Mouse (Mus musculus) large intestine, adult 2 months (tissue): Measurements from ENCODE around the gene Llgl2. TPM values are rescaled to one million over a fixed set of nuclear protein-coding genes. Genes with fewer than 3 reads are reported as not detected.

Source experiments
- DNase-seq: peaks from one replicate; pipeline ENCODE4 v3.0.0-alpha.2; 2012; ENCODE audit warnings: low read depth, low spot score
- WGBS: fragments of 180-500 bp; shearing (Covaris S2); methylation state at CpG from one replicate; pipeline ENCODE4 v1.1.7; 2018; 5-methylcytosine and 5-hydroxymethylcytosine counted together
- polyA plus RNA-seq: library from polyadenylated mRNA; depleted of rRNA; stranded (reverse); fragments of >200 nt; gene quantifications from 2 replicates; pipeline ENCODE4 v1.2.3, GENCODE M21; 2012; rRNA removed

The Llgl2 gene
- polyA plus RNA-seq, 1 experiment: 191 TPM

DNA sequence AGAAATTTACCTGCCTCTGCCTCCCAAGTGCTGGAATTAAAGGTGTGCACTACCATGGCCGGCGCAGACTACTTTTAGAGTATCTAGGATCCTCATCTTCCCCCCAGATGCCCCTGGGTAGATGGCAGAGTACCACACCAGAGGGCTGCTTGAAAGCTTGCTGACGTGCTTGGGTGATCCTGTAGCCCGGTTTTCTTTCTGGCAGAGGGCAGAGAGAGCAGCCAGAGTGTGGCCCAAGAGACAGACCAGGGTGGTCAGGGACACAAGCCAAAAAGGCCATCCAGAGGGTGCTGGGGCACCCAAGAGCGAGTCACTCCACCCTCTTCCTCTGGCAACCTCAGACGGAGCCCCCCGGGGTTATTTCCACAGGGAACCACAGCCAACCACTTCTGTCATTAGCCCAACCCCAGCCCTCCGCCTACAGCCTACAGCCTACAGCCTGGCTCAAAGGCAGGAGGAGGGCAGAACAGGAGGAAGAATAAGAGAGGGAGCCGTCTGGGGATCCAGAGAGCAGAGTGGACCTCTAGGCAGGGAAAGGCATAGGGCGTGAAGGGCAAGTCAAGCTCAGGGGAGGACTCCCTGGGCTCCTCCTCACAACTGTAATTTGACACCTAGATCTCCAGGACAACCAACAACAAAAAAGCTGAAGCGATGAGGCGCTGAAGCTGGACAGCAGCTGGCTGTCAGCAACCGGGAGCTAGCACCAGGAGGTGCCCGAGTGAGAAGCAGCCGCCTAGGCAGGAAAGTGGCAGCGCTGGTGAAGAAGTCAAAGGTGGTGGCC lies 75.8 kb downstream of the Llgl2 start, which contains the start of gene Smim5:
Gene Smim5 (plus strand): TSS at position 481 of the 781 bp plus-strand sequence.
- 32% methylated on average over 16 of the region's 16 CpGs for WGBS
- no peak for DNase-seq

- DNase-seq: no peak
- WGBS: 55% methylated on average over 8 of the region's 8 CpGs
Observed at GRCm38 (mm10) chr11:115900561-115901337, 76.9 kb downstream of the Llgl2 start.

- no peak for DNase-seq
- WGBS: 81% methylated on average over 9 of the region's 9 CpGs
Observed at GRCm38 (mm10) chr11:115901338-115902161, 77.7 kb downstream of the Llgl2 start.

- DNase-seq: no peak
- 62% methylated on average over 5 of the region's 5 CpGs for WGBS
Observed at GRCm38 (mm10) chr11:115902177-115902576, 78.3 kb downstream of the Llgl2 start.

GRCm38 (mm10) chr11:115902831-115903230 lies 79.0 kb downstream of the Llgl2 start:
- WGBS: 23% methylated on average over 1 of the region's 1 CpGs
- no peak for DNase-seq

GRCm38 (mm10) chr11:115903384-115904230 lies 79.8 kb downstream of the Llgl2 start:
- 28% methylated on average over 11 of the region's 11 CpGs for WGBS
- DNase-seq: no peak

DNA sequence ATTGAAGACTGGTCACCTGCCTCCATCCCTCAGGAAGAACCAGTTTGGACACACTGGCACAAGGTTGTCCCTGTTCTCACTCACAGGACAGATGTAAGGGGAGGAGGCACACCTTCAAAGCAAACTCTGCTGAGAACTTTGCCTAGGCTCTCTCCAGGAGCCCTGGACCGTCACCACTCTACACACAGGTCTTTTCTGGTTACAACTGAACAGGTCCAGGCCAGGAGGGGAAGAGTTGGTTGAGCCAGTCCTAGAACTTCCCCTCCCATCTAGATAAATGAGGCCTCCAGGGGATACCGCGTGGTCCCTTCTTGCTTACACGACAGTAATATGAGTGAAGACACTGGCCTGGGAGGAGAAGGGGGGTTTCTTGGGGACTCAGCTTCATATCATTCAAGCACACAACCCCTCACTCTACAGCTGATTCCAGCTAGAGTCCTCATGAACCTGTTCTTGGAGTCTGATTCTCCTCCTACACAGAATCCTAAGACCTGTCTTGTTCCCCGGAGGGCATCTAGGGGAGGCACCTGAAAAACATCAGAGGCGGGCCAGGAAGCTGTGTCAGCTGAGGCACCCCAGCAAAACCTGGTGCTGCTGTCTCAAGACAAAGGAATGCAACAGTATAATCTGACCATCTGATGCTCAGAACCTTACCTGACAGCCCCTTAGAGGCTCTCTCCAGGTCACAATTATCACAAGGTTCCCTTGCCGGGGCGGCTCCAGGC lies 80.5 kb downstream of the Llgl2 start:
- 41% methylated on average over 8 of the region's 8 CpGs for WGBS
- no peak for DNase-seq

Other genes with a start within 250 kb of the Llgl2 start
- 31.4 and 33.2 TPM in 2 replicates for gene Mrps7, start 220.1 kb upstream of the Llgl2 start, polyA plus RNA-seq
- 16.2 and 20.9 TPM in 2 replicates for gene Gga3, start 220.0 kb upstream of the Llgl2 start, polyA plus RNA-seq
- 112 and 114 TPM in 2 replicates for gene Mif4gd, start 211.1 kb upstream of the Llgl2 start, polyA plus RNA-seq
- 30.4 and 36.8 TPM in 2 replicates for gene Slc25a19, start 195.8 kb upstream of the Llgl2 start, polyA plus RNA-seq
- 38.7 and 43.6 TPM in 2 replicates for gene Grb2, start 115.5 kb upstream of the Llgl2 start, polyA plus RNA-seq
- gene Tmem94, start 58.6 kb upstream of the Llgl2 start, polyA plus RNA-seq: 57.9 and 85.8 TPM in 2 replicates
- gene Caskin2, start 10.4 kb upstream of the Llgl2 start, polyA plus RNA-seq: 31.3 and 42.0 TPM in 2 replicates
- 31.4 and 31.5 TPM in 2 replicates for gene Tsen54, start 9.3 kb upstream of the Llgl2 start, polyA plus RNA-seq
- gene Myo15b, start 34.4 kb downstream of the Llgl2 start, polyA plus RNA-seq: 696 and 883 TPM in 2 replicates
- 4.9 and 6.3 TPM in 2 replicates for gene Smim5, start 75.9 kb downstream of the Llgl2 start, polyA plus RNA-seq
- gene Smim6, start 88.0 kb downstream of the Llgl2 start, polyA plus RNA-seq: 37.5 and 45.5 TPM in 2 replicates
- gene Sap30bp, start 109.2 kb downstream of the Llgl2 start, polyA plus RNA-seq: 17.3 and 20.7 TPM in 2 replicates
- 16.0 and 16.5 TPM in 2 replicates for gene Recql5, start 109.4 kb downstream of the Llgl2 start, polyA plus RNA-seq
- gene Itgb4, start 150.7 kb downstream of the Llgl2 start, polyA plus RNA-seq: 40.1 and 62.1 TPM in 2 replicates
- 26.3 and 32.0 TPM in 2 replicates for gene Galk1, start 188.7 kb downstream of the Llgl2 start, polyA plus RNA-seq
- gene H3f3b, start 203.9 kb downstream of the Llgl2 start, polyA plus RNA-seq: 265 and 273 TPM in 2 replicates
- 18.8 and 26.0 TPM in 2 replicates for gene Unk, start 206.3 kb downstream of the Llgl2 start, polyA plus RNA-seq